Mouse (Mus musculus): ENCODE measurements around the gene Bod1. TPM values are rescaled to one million over a fixed set of nuclear protein-coding genes. Genes with fewer than 3 reads are reported as not detected.

Bod1 gene
- total and polyA plus RNA-seq, 2 experiments from 2014 or later, result 91.2 to 134 TPM

GRCm38 (mm10) chr11:31657168-31657805, 14.4 kb downstream of the Bod1 start:
- WGBS, result 66% methylated on average over 5 of the region's 5 CpGs
- Histone ChIP-seq H3K9ac (replicated peaks; ENCODE audit: low read length) (no peak overlapping the region), H3K4me1 (ENCODE audit: insufficient read depth, low read length) (no peaks in the 10 kb centered on the region), H3K27me3 (ENCODE audit: insufficient read depth, low read length) (no peaks in the 10 kb centered on the region), H3K4me3 (ENCODE audit: low read length) (no peak overlapping the region), H3K27ac (no peak overlapping the region), H3K9me3 (ENCODE audit: low read length) (no peaks in the 10 kb centered on the region), H3K4me2 (ENCODE audit: low read depth, low read length) (no peak overlapping the region), H3K36me3 (ENCODE audit: insufficient read depth, low read length) (no peaks in the 10 kb centered on the region)
- DNase-seq (ENCODE audit: low spot score) (peak; percentile 30), ATAC-seq (no peak)
- TF ChIP-seq CTCF (IDR thresholded peaks at IDR 0.05; ENCODE audit: low read depth), result peak; percentile 47

- no peak for DNase-seq (ENCODE audit: low spot score)
- Histone ChIP-seq H3K4me3 (ENCODE audit: low read length) (no peak overlapping the region), H3K9me3 (ENCODE audit: low read length) (no peaks in the 10 kb centered on the region)
Observed at GRCm38 (mm10) chr11:31649507-31649906, 22.2 kb downstream of the Bod1 start.

GRCm38 (mm10) chr11:31647268-31647667, 24.4 kb downstream of the Bod1 start:
- ATAC-seq (0 out of 2 replicates have a peak, but pooled peaks have one; percentile 32), DNase-seq (ENCODE audit: low spot score) (no peak)
- Histone ChIP-seq H3K9me3 (ENCODE audit: low read length) (no peaks in the 10 kb centered on the region), H3K36me3 (ENCODE audit: insufficient read depth, low read length) (no peaks in the 10 kb centered on the region), H3K27me3 (ENCODE audit: insufficient read depth, low read length) (no peaks in the 10 kb centered on the region), H3K4me3 (ENCODE audit: low read length) (no peak overlapping the region), H3K4me1 (ENCODE audit: insufficient read depth, low read length) (no peaks in the 10 kb centered on the region), H3K27ac (no peak overlapping the region), H3K4me2 (ENCODE audit: low read depth, low read length) (no peak overlapping the region), H3K9ac (replicated peaks; ENCODE audit: low read length) (no peak overlapping the region)
- WGBS, result 89% methylated on average over 10 of the region's 10 CpGs
- TF ChIP-seq CTCF (IDR thresholded peaks at IDR 0.05; ENCODE audit: low read depth), result no peak

More at GRCm38 (mm10) chr11:31649507-31649906, 22.2 kb downstream of the Bod1 start:
- Histone ChIP-seq H3K27me3 (ENCODE audit: insufficient read depth, low read length) (no peaks in the 10 kb centered on the region), H3K27ac (no peak overlapping the region), H3K36me3 (ENCODE audit: insufficient read depth, low read length) (no peaks in the 10 kb centered on the region), H3K4me1 (ENCODE audit: insufficient read depth, low read length) (no peaks in the 10 kb centered on the region), H3K4me2 (ENCODE audit: low read depth, low read length) (no peak overlapping the region), H3K9ac (replicated peaks; ENCODE audit: low read length) (no peak overlapping the region)
- 53% methylated on average over 2 of the region's 2 CpGs for WGBS
- ATAC-seq, result no peak
- TF ChIP-seq CTCF (IDR thresholded peaks at IDR 0.05; ENCODE audit: low read depth), result no peak

GRCm38 (mm10) chr11:31646571-31646970, 25.1 kb downstream of the Bod1 start:
- H3K27me3 ChIP-seq (ENCODE audit: insufficient read depth, low read length), result no peaks in the 10 kb centered on the region
- no peak for TF ChIP-seq CTCF (IDR thresholded peaks at IDR 0.05; ENCODE audit: low read depth)
- ATAC-seq, result no peak

GRCm38 (mm10) chr11:31643120-31643519, 28.6 kb downstream of the Bod1 start:
- H3K27ac ChIP-seq, result no peak overlapping the region
- WGBS, result 62% methylated on average over 6 of the region's 6 CpGs
- no peaks in the 10 kb centered on the region for H3K36me3 ChIP-seq (ENCODE audit: insufficient read depth, low read length)
- ATAC-seq, result 0 out of 2 replicates have a peak, but pooled peaks have one; percentile 50
- no peak overlapping the region for H3K4me3 ChIP-seq (ENCODE audit: low read length)
- TF ChIP-seq CTCF (IDR thresholded peaks at IDR 0.05; ENCODE audit: low read depth), result no peak
- no peak overlapping the region for H3K4me2 ChIP-seq (ENCODE audit: low read depth, low read length)
- DNase-seq (ENCODE audit: low spot score), result no peak
- no peaks in the 10 kb centered on the region for H3K9me3 ChIP-seq (ENCODE audit: low read length)
- H3K9ac ChIP-seq (replicated peaks; ENCODE audit: low read length), result no peak overlapping the region
- H3K4me1 ChIP-seq (ENCODE audit: insufficient read depth, low read length), result no peaks in the 10 kb centered on the region
- no peaks in the 10 kb centered on the region for H3K27me3 ChIP-seq (ENCODE audit: insufficient read depth, low read length)

More at GRCm38 (mm10) chr11:31646571-31646970, 25.1 kb downstream of the Bod1 start:
- H3K4me3 ChIP-seq (ENCODE audit: low read length), result no peak overlapping the region
- no peaks in the 10 kb centered on the region for H3K4me1 ChIP-seq (ENCODE audit: insufficient read depth, low read length)
- H3K27ac ChIP-seq, result no peak overlapping the region
- H3K9ac ChIP-seq (replicated peaks; ENCODE audit: low read length), result no peak overlapping the region
- no peaks in the 10 kb centered on the region for H3K36me3 ChIP-seq (ENCODE audit: insufficient read depth, low read length)
- DNase-seq (ENCODE audit: low spot score), result no peak
- H3K4me2 ChIP-seq (ENCODE audit: low read depth, low read length), result no peak overlapping the region
- 82% methylated on average over 1 of the region's 1 CpGs for WGBS
- no peaks in the 10 kb centered on the region for H3K9me3 ChIP-seq (ENCODE audit: low read length)

GRCm38 (mm10) chr11:31641066-31641810, 30.4 kb downstream of the Bod1 start:
- no peaks in the 10 kb centered on the region for H3K27me3 ChIP-seq (ENCODE audit: insufficient read depth, low read length)
- no peak overlapping the region for H3K27ac ChIP-seq
- H3K4me1 ChIP-seq (ENCODE audit: insufficient read depth, low read length), result no peaks in the 10 kb centered on the region
- DNase-seq (ENCODE audit: low spot score), result no peak
- H3K9me3 ChIP-seq (ENCODE audit: low read length), result no peaks in the 10 kb centered on the region
- TF ChIP-seq CTCF (IDR thresholded peaks at IDR 0.05; ENCODE audit: low read depth), result peak; percentile 33; the same call in 1 of the 2 replicates
- no peak overlapping the region for H3K4me2 ChIP-seq (ENCODE audit: low read depth, low read length)
- ATAC-seq, result no peak
- 52% methylated on average over 3 of the region's 3 CpGs for WGBS
- no peaks in the 10 kb centered on the region for H3K36me3 ChIP-seq (ENCODE audit: insufficient read depth, low read length)
- no peak overlapping the region for H3K9ac ChIP-seq (replicated peaks; ENCODE audit: low read length)
- H3K4me3 ChIP-seq (ENCODE audit: low read length), result no peak overlapping the region

- Histone ChIP-seq H3K4me2 (ENCODE audit: low read depth, low read length) (no peak overlapping the region), H3K27me3 (ENCODE audit: insufficient read depth, low read length) (no peaks in the 10 kb centered on the region), H3K9ac (replicated peaks; ENCODE audit: low read length) (no peak overlapping the region), H3K4me3 (ENCODE audit: low read length) (no peak overlapping the region), H3K36me3 (ENCODE audit: insufficient read depth, low read length) (no peaks in the 10 kb centered on the region), H3K9me3 (ENCODE audit: low read length) (no peaks in the 10 kb centered on the region), H3K4me1 (ENCODE audit: insufficient read depth, low read length) (no peaks in the 10 kb centered on the region), H3K27ac (no peak overlapping the region)
- WGBS, result 75% methylated on average over 5 of the region's 5 CpGs
- no peak for TF ChIP-seq CTCF (IDR thresholded peaks at IDR 0.05; ENCODE audit: low read depth)
- no peak for DNase-seq (ENCODE audit: low spot score)
- ATAC-seq, result no peak
Observed at GRCm38 (mm10) chr11:31640187-31640586, 31.5 kb downstream of the Bod1 start.
